Mouse (Mus musculus): ENCODE data around the gene Mef2d. TPM values are rescaled to one million over a fixed set of nuclear protein-coding genes. Genes with fewer than 3 reads are reported as not detected.
A peak's percentile ranks its signal among the peaks of the same experiment; 100 is the strongest.

Gene Mef2d
- 62.2 and 79.5 TPM in 2 replicates for polyA plus RNA-seq (2021; fragmentation: Nextera tagmentation)
- long read RNA-seq, experiment 1, partial matches to known transcripts, result 0 of 54 reads
- long read RNA-seq, experiment 1, other reads (novel, unspliced or antisense), result 54 of 54 reads
- long read RNA-seq, experiment 2, full-length matches to known transcripts, result 19 of 161 reads
- long read RNA-seq, experiment 2, partial matches to known transcripts, result 18 of 161 reads
- long read RNA-seq, experiment 2, other reads (novel, unspliced or antisense), result 124 of 161 reads

GRCm38 (mm10) chr3:88141787-88142523, at the start of gene Mef2d:
Gene Mef2d (plus strand): TSS chr3:88142372.

Small RNA genes within 50 kb of the gene (microRNA-seq; reads per million reads assigned to microRNA genes)
- gene Gm25641 (not detected), gene Mir3093 (113 reads per million, percentile 60 among the genes with 10 or more reads in this experiment), gene Mir9-1 (not detected)

Other genes with a start within 250 kb of the Mef2d start
- 90.1 and 97.6 TPM in 2 replicates for gene Hdgf, start 236.1 kb upstream of the Mef2d start, polyA plus RNA-seq (2021; fragmentation: Nextera tagmentation)
- gene Mrpl24, start 222.9 kb upstream of the Mef2d start, polyA plus RNA-seq (2021; fragmentation: Nextera tagmentation), result 77.3 and 83.4 TPM in 2 replicates
- 3.4 and 3.7 TPM in 2 replicates for gene Isg20l2, start 212.1 kb upstream of the Mef2d start, polyA plus RNA-seq (2021; fragmentation: Nextera tagmentation)
- 8.3 and 10.7 TPM in 2 replicates for gene Rrnad1, start 211.7 kb upstream of the Mef2d start, polyA plus RNA-seq (2021; fragmentation: Nextera tagmentation)
- gene Crabp2, start 193.7 kb upstream of the Mef2d start, polyA plus RNA-seq (2021; fragmentation: Nextera tagmentation), result 2.6 and 10.6 TPM in 2 replicates
- gene Nes, start 171.3 kb upstream of the Mef2d start, polyA plus RNA-seq (2021; fragmentation: Nextera tagmentation), result 1.4 and 2.2 TPM in 2 replicates
- gene Bcan, start 142.1 kb upstream of the Mef2d start, polyA plus RNA-seq (2021; fragmentation: Nextera tagmentation), result 185 and 220 TPM in 2 replicates
- 12.8 and 16.0 TPM in 2 replicates for gene Hapln2, start 114.8 kb upstream of the Mef2d start, polyA plus RNA-seq (2021; fragmentation: Nextera tagmentation)
- 18.0 and 18.5 TPM in 2 replicates for gene Gpatch4, start 99.3 kb upstream of the Mef2d start, polyA plus RNA-seq (2021; fragmentation: Nextera tagmentation)
- gene Naxe, start 83.9 kb upstream of the Mef2d start, polyA plus RNA-seq (2021; fragmentation: Nextera tagmentation), result 237 TPM in 2 replicates
- not detected in 2 replicates for gene Ttc24, start 64.1 kb upstream of the Mef2d start, polyA plus RNA-seq (2021; fragmentation: Nextera tagmentation)
- 0.15 and 0.16 TPM in 2 replicates for gene Iqgap3, start 60.4 kb upstream of the Mef2d start, polyA plus RNA-seq (2021; fragmentation: Nextera tagmentation)
- gene Rhbg, start 112.3 kb downstream of the Mef2d start, polyA plus RNA-seq (2021; fragmentation: Nextera tagmentation), result 0.11 TPM in 1 of 2 replicates, not detected in the other
- 0.10 TPM in 1 of 2 replicates, not detected in the other for gene Gm38392, start 144.8 kb downstream of the Mef2d start, polyA plus RNA-seq (2021; fragmentation: Nextera tagmentation)
- gene Tsacc, start 154.6 kb downstream of the Mef2d start, polyA plus RNA-seq (2021; fragmentation: Nextera tagmentation), result 3.9 and 4.6 TPM in 2 replicates
- gene Cct3, start 154.7 kb downstream of the Mef2d start, polyA plus RNA-seq (2021; fragmentation: Nextera tagmentation), result 205 and 208 TPM in 2 replicates
- 180 and 195 TPM in 2 replicates for gene Glmp, start 182.7 kb downstream of the Mef2d start, polyA plus RNA-seq (2021; fragmentation: Nextera tagmentation)
- gene Tmem79, start 193.8 kb downstream of the Mef2d start, polyA plus RNA-seq (2021; fragmentation: Nextera tagmentation), result 0.83 and 0.92 TPM in 2 replicates
- gene Smg5, start 193.9 kb downstream of the Mef2d start, polyA plus RNA-seq (2021; fragmentation: Nextera tagmentation), result 5.1 and 6.5 TPM in 2 replicates
- 18.9 and 21.1 TPM in 2 replicates for gene Paqr6, start 222.2 kb downstream of the Mef2d start, polyA plus RNA-seq (2021; fragmentation: Nextera tagmentation)
- gene Bglap3, start 230.4 kb downstream of the Mef2d start, polyA plus RNA-seq (2021; fragmentation: Nextera tagmentation), result not detected in 2 replicates
- gene Bglap2, start 236.3 kb downstream of the Mef2d start, polyA plus RNA-seq (2021; fragmentation: Nextera tagmentation), result not detected in 2 replicates
- gene Bglap, start 242.1 kb downstream of the Mef2d start, polyA plus RNA-seq (2021; fragmentation: Nextera tagmentation), result 0.48 TPM in 1 of 2 replicates, not detected in the other

Data from layer of hippocampus, adult 6 months (tissue).